Mouse (Mus musculus): ENCODE data around the gene Ambra1. TPM values are rescaled to one million over a fixed set of nuclear protein-coding genes. Genes with fewer than 3 reads are reported as not detected.

The Ambra1 gene
- polyA plus RNA-seq, 1 experiment, result not detected

- Histone ChIP-seq H3K27ac (ENCODE audit: insufficient read depth, low read depth, low read length) (no peak overlapping the region), H3K4me3 (ENCODE audit: insufficient read depth, low read depth, low read length) (no peak overlapping the region), H3K4me1 (ENCODE audit: control insufficient read depth, insufficient read depth, low read length) (peaks cover 49% of the 10 kb centered on the region)
- TF ChIP-seq POLR2A (IDR thresholded peaks at IDR 0.05; ENCODE audit: insufficient read depth, low read depth, low read length), result no peak
- no peak for TF ChIP-seq CTCF (IDR thresholded peaks at IDR 0.05; ENCODE audit: insufficient read depth, low read depth, low read length)
- 80% methylated on average over 6 of the region's 6 CpGs for WGBS
These were observed 225.9 kb downstream of the Ambra1 start for GRCm38 (mm10) chr2:91955875-91956274.

- Histone ChIP-seq H3K27ac (ENCODE audit: insufficient read depth, low read depth, low read length) (peak overlapping the region; percentile 65), H3K4me1 (ENCODE audit: control insufficient read depth, insufficient read depth, low read length) (peaks cover 55% of the 10 kb centered on the region), H3K4me3 (ENCODE audit: insufficient read depth, low read depth, low read length) (0 out of 2 replicates have a peak overlapping the region, but pooled peaks have one; percentile 10)
- WGBS, result 8% methylated on average over 4 of the region's 4 CpGs
- TF ChIP-seq POLR2A (IDR thresholded peaks at IDR 0.05; ENCODE audit: insufficient read depth, low read depth, low read length), result no peak
- TF ChIP-seq CTCF (IDR thresholded peaks at IDR 0.05; ENCODE audit: insufficient read depth, low read depth, low read length), result no peak
These were observed 227.2 kb downstream of the Ambra1 start for GRCm38 (mm10) chr2:91957096-91957495.

- peak overlapping the region; percentile 45; the same call in 1 of the 2 replicates for H3K27ac ChIP-seq (ENCODE audit: insufficient read depth, low read depth, low read length)
- H3K4me1 ChIP-seq (ENCODE audit: control insufficient read depth, insufficient read depth, low read length), result peaks cover 55% of the 10 kb centered on the region
- no peak for TF ChIP-seq POLR2A (IDR thresholded peaks at IDR 0.05; ENCODE audit: insufficient read depth, low read depth, low read length)
- no peak for TF ChIP-seq CTCF (IDR thresholded peaks at IDR 0.05; ENCODE audit: insufficient read depth, low read depth, low read length)
- WGBS, result 72% methylated on average over 8 of the region's 8 CpGs
- H3K4me3 ChIP-seq (ENCODE audit: insufficient read depth, low read depth, low read length), result no peak overlapping the region
These were observed 228.1 kb downstream of the Ambra1 start for GRCm38 (mm10) chr2:91958049-91958448.

GRCm38 (mm10) chr2:91958701-91959457 is 228.9 kb downstream of the Ambra1 start:
- no peak overlapping the region for H3K4me3 ChIP-seq (ENCODE audit: insufficient read depth, low read depth, low read length)
- 0 out of 2 replicates have a peak overlapping the region, but pooled peaks have one; percentile 13 for H3K27ac ChIP-seq (ENCODE audit: insufficient read depth, low read depth, low read length)

GRCm38 (mm10) chr2:91959544-91960410 is 229.8 kb downstream of the Ambra1 start:
- 0 out of 2 replicates have a peak overlapping the region, but pooled peaks have one; percentile 13 for H3K27ac ChIP-seq (ENCODE audit: insufficient read depth, low read depth, low read length)

More at GRCm38 (mm10) chr2:91958701-91959457, 228.9 kb downstream of the Ambra1 start:
- H3K4me1 ChIP-seq (ENCODE audit: control insufficient read depth, insufficient read depth, low read length), result peaks cover 55% of the 10 kb centered on the region
- WGBS, result 54% methylated on average over 10 of the region's 10 CpGs
- TF ChIP-seq CTCF (IDR thresholded peaks at IDR 0.05; ENCODE audit: insufficient read depth, low read depth, low read length), result peak; percentile 33; the same call in 1 of the 2 replicates
- no peak for TF ChIP-seq POLR2A (IDR thresholded peaks at IDR 0.05; ENCODE audit: insufficient read depth, low read depth, low read length)

GRCm38 (mm10) chr2:91960459-91960858 is 230.5 kb downstream of the Ambra1 start:
- Histone ChIP-seq H3K4me1 (ENCODE audit: control insufficient read depth, insufficient read depth, low read length) (peaks cover 50% of the 10 kb centered on the region), H3K4me3 (ENCODE audit: insufficient read depth, low read depth, low read length) (no peak overlapping the region), H3K27ac (ENCODE audit: insufficient read depth, low read depth, low read length) (no peak overlapping the region)
- WGBS, result 85% methylated on average over 5 of the region's 5 CpGs
- TF ChIP-seq POLR2A (IDR thresholded peaks at IDR 0.05; ENCODE audit: insufficient read depth, low read depth, low read length) (no peak), CTCF (IDR thresholded peaks at IDR 0.05; ENCODE audit: insufficient read depth, low read depth, low read length) (no peak)

More at GRCm38 (mm10) chr2:91959544-91960410, 229.8 kb downstream of the Ambra1 start:
- H3K4me3 ChIP-seq (ENCODE audit: insufficient read depth, low read depth, low read length), result no peak overlapping the region
- TF ChIP-seq CTCF (IDR thresholded peaks at IDR 0.05; ENCODE audit: insufficient read depth, low read depth, low read length) (no peak), POLR2A (IDR thresholded peaks at IDR 0.05; ENCODE audit: insufficient read depth, low read depth, low read length) (no peak)
- whole genome bisulfite sequencing, result 73% methylated on average over 11 of the region's 11 CpGs
- H3K4me1 ChIP-seq (ENCODE audit: control insufficient read depth, insufficient read depth, low read length), result peaks cover 53% of the 10 kb centered on the region

- H3K4me3 ChIP-seq (ENCODE audit: insufficient read depth, low read depth, low read length), result peak overlapping the region; percentile 67
- TF ChIP-seq POLR2A (IDR thresholded peaks at IDR 0.05; ENCODE audit: insufficient read depth, low read depth, low read length) (no peak), CTCF (IDR thresholded peaks at IDR 0.05; ENCODE audit: insufficient read depth, low read depth, low read length) (no peak)
- H3K27ac ChIP-seq (ENCODE audit: insufficient read depth, low read depth, low read length), result peak overlapping the region; percentile 66
- H3K4me1 ChIP-seq (ENCODE audit: control insufficient read depth, insufficient read depth, low read length), result peaks cover 48% of the 10 kb centered on the region
- WGBS, result 26% methylated on average over 4 of the region's 4 CpGs
These were observed 232.2 kb downstream of the Ambra1 start for GRCm38 (mm10) chr2:91961901-91962761.

- no peak for TF ChIP-seq CTCF (IDR thresholded peaks at IDR 0.05; ENCODE audit: insufficient read depth, low read depth, low read length)
- TF ChIP-seq POLR2A (IDR thresholded peaks at IDR 0.05; ENCODE audit: insufficient read depth, low read depth, low read length), result no peak
- H3K4me1 ChIP-seq (ENCODE audit: control insufficient read depth, insufficient read depth, low read length), result peaks cover 43% of the 10 kb centered on the region
- H3K27ac ChIP-seq (ENCODE audit: insufficient read depth, low read depth, low read length), result peak overlapping the region; percentile 22
- WGBS, result under 1% methylated on average over 39 of the region's 39 CpGs
- peak overlapping the region; percentile 67 for H3K4me3 ChIP-seq (ENCODE audit: insufficient read depth, low read depth, low read length)
These were observed 233.0 kb downstream of the Ambra1 start for GRCm38 (mm10) chr2:91962864-91963401.
